Mouse (Mus musculus): ENCODE measurements around the gene Gm8660.
"Not testable (repeated sequence)": the region's sequence is repeated elsewhere in the genome, so short reads cannot be mapped to it uniquely, and the experiment has no call there.

Gene Gm8660

DNA sequence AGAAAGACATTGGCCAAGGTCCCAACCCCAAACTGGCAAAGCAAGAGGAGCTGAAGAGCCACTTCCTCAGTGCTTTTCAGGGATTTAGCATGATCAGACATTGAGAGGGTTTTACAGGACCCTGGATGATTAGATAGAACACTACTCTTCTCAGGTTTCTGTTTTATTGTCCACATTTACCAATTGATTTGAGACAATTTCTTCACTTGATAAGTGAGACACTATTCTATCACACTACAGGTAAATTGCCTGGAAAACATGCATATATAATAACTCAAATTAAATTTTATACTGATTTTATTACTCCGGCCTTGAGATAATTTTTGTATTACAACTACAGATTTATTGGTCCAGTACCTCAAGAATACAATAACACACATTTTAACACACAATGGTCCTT, at the start of gene Gm8660:
Gene Gm8660, minus strand, starts transcription at position 101 of the 400 bp plus-strand sequence.
- TF ChIP-seq GATA4 (IDR thresholded peaks at IDR 0.05; ENCODE audit: insufficient replicate concordance, low read length): not testable (repeated sequence)

DNA sequence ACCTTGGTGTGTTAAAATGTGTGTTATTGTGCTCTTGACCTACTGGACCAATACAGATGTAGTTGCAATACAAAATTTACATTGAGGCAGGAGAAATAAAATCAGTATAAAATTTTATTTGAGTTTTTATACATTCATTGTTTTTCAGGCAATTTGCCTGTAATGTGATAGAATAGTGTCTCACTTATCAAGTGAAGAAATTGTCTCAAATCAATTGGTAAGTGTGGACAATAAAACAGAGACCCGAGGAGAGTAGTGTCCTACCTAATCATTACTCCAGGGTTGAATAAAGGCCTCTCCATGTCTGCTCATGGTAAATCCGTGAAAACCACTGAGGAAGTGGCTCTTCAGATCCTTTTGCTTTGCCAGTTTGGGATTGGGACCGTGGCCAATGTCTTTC, 42.4 kb upstream of the Gm8660 start, which contains the start of gene Vmn1r148:
Gene Vmn1r148, plus strand, starts transcription at position 301 of the 400 bp plus-strand sequence.
- TF ChIP-seq GATA4 (IDR thresholded peaks at IDR 0.05; ENCODE audit: insufficient replicate concordance, low read length): not testable (repeated sequence)

- not testable (repeated sequence) for TF ChIP-seq GATA4 (IDR thresholded peaks at IDR 0.05; ENCODE audit: insufficient replicate concordance, low read length)
Observed at GRCm38 (mm10) chr7:22329617-22330016, 41.2 kb downstream of the Gm8660 start, which contains the start of gene Gm4187. Gm4187 (minus strand) TSS chr7:22329717.

Data from liver, adult (tissue).